Mouse (Mus musculus): ENCODE data around the gene Tas2r140. TPM values are rescaled to one million over a fixed set of nuclear protein-coding genes. Genes with fewer than 3 reads are reported as not detected.

Tas2r140 gene
- not detected for polyA plus RNA-seq (2017; shearing (Covaris generic))

GRCm38 (mm10) chr6:133055716-133056115 lies at the start of gene Tas2r140:
TSS of gene Tas2r140 (minus strand) at chr6:133055816.

GRCm38 (mm10) chr6:133104609-133104921 lies 48.9 kb upstream of the Tas2r140 start, which contains the start of gene Smim10l1:
TSS of gene Smim10l1 (plus strand) at chr6:133104909.

DNA sequence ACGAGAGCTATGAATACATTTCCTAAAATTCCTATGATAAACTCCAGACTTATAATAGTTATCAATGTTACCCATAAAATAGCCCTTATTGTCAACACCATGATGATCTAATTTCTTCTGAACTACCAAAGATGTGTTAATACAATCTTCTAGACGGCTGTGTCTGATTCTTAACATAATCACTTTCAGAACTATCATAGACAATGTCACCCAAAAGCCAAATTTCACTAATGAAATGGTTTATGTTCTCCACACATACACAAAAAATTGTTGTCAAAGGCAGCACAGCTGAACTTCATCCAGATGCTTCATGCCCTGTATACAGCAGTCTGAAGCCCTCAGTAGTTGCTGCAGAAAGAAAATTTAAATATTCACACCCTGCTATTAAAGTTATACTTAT lies 18.6 kb downstream of the Tas2r140 start, which contains the start of gene Tas2r103:
TSS of gene Tas2r103 (minus strand) at position 101 of the 400 bp plus-strand sequence.

Other genes with a start within 250 kb of the Tas2r140 start
- not detected for gene Tas2r123, start 208.7 kb downstream of the Tas2r140 start, polyA plus RNA-seq (2017; shearing (Covaris generic))
- gene Tas2r116, start 200.4 kb downstream of the Tas2r140 start, polyA plus RNA-seq (2017; shearing (Covaris generic)) = not detected
- not detected for gene Tas2r110, start 187.8 kb downstream of the Tas2r140 start, polyA plus RNA-seq (2017; shearing (Covaris generic))
- not detected for gene Tas2r113, start 162.8 kb downstream of the Tas2r140 start, polyA plus RNA-seq (2017; shearing (Covaris generic))
- gene Tas2r125, start 146.2 kb downstream of the Tas2r140 start, polyA plus RNA-seq (2017; shearing (Covaris generic)) = not detected
- under 1 TPM in 1 of 2 experiments, not detected in 1; 0.31 TPM for gene Tas2r129, start 104.7 kb downstream of the Tas2r140 start, polyA plus RNA-seq (2017; shearing (Covaris generic))
- gene Tas2r131, start 97.9 kb downstream of the Tas2r140 start, polyA plus RNA-seq (2017; shearing (Covaris generic)) = not detected
- gene Tas2r109, start 74.9 kb downstream of the Tas2r140 start, polyA plus RNA-seq (2017; shearing (Covaris generic)) = not detected
- not detected for gene Tas2r103, start 18.7 kb downstream of the Tas2r140 start, polyA plus RNA-seq (2017; shearing (Covaris generic))
- gene Smim10l1, start 49.1 kb upstream of the Tas2r140 start, polyA plus RNA-seq (2017; shearing (Covaris generic)) = 10 to 100 TPM; 13.1 to 14.9 TPM
- gene 5530400C23Rik, start 236.4 kb upstream of the Tas2r140 start, polyA plus RNA-seq (2017; shearing (Covaris generic)) = not detected

Measured in activated CD4-positive, CD25-positive, alpha-beta regulatory T cell (primary cell).